Mouse (Mus musculus): ENCODE measurements around the gene Tubb4b. TPM values are rescaled to one million over a fixed set of nuclear protein-coding genes. Genes with fewer than 3 reads are reported as not detected.

Gene Tubb4b
- 600 and 657 TPM in 2 replicates for polyA plus RNA-seq (2015; fragmentation: Nextera tagmentation; extraction: Ambion mirVana)

GRCm38 (mm10) chr2:25224492-25224765, at the start of gene Tubb4b:
Tubb4b (minus strand) TSS chr2:25224702.
- H3K27me3 ChIP-seq (replicated peaks): no peaks in the 10 kb centered on the region
- peaks cover 17% of the 10 kb centered on the region for H3K4me1 ChIP-seq (replicated peaks)
- no peaks in the 10 kb centered on the region for H3K9me3 ChIP-seq
- H3K36me3 ChIP-seq: no peaks in the 10 kb centered on the region
- no peak for ATAC-seq
- peak within 1 kb of the TSS; percentile 98 for H3K27ac ChIP-seq
- 0% methylated on average over 17 of the region's 17 CpGs for WGBS
- H3K4me2 ChIP-seq (replicated peaks): peak within 1 kb of the TSS; percentile 79
- H3K4me3 ChIP-seq (replicated peaks): peak within 1 kb of the TSS; percentile 96
- H3K9ac ChIP-seq: peak within 1 kb of the TSS; percentile 91

GRCm38 (mm10) chr2:25273010-25273409, 48.5 kb upstream of the Tubb4b start:
- 34% methylated on average over 16 of the region's 16 CpGs for WGBS

GRCm38 (mm10) chr2:25272515-25272914, 48.0 kb upstream of the Tubb4b start:
- ATAC-seq: peak; percentile 63
- Histone ChIP-seq H3K4me2 (replicated peaks) (peak overlapping the region; percentile 91), H3K4me3 (replicated peaks) (peak overlapping the region; percentile 89), H3K27ac (peak overlapping the region; percentile 52; the same call in 1 of the 2 replicates), H3K9me3 (no peaks in the 10 kb centered on the region), H3K9ac (peak overlapping the region; percentile 85), H3K36me3 (peaks cover 62% of the 10 kb centered on the region), H3K4me1 (replicated peaks) (peaks cover 26% of the 10 kb centered on the region), H3K27me3 (replicated peaks) (no peaks in the 10 kb centered on the region)
- under 1% methylated on average over 29 of the region's 29 CpGs for WGBS

More at GRCm38 (mm10) chr2:25273010-25273409, 48.5 kb upstream of the Tubb4b start:
- H3K4me2 ChIP-seq (replicated peaks): peak overlapping the region; percentile 91
- H3K27ac ChIP-seq: no peak overlapping the region
- H3K4me3 ChIP-seq (replicated peaks): peak overlapping the region; percentile 89
- H3K36me3 ChIP-seq: peaks cover 66% of the 10 kb centered on the region
- H3K27me3 ChIP-seq (replicated peaks): no peaks in the 10 kb centered on the region
- ATAC-seq: no peak
- no peaks in the 10 kb centered on the region for H3K9me3 ChIP-seq
- peaks cover 26% of the 10 kb centered on the region for H3K4me1 ChIP-seq (replicated peaks)
- peak overlapping the region; percentile 85 for H3K9ac ChIP-seq

- H3K36me3 ChIP-seq: peaks cover 58% of the 10 kb centered on the region
- peak; percentile 96 for ATAC-seq
- no peaks in the 10 kb centered on the region for H3K9me3 ChIP-seq
- H3K9ac ChIP-seq: peak within 1 kb of the TSS; percentile 85
- peaks cover 29% of the 10 kb centered on the region for H3K4me1 ChIP-seq (replicated peaks)
- H3K4me2 ChIP-seq (replicated peaks): peak within 1 kb of the TSS; percentile 91
- peak within 1 kb of the TSS; percentile 87 for H3K27ac ChIP-seq
- H3K27me3 ChIP-seq (replicated peaks): no peaks in the 10 kb centered on the region
- H3K4me3 ChIP-seq (replicated peaks): peak within 1 kb of the TSS; percentile 89
- WGBS: under 1% methylated on average over 55 of the region's 55 CpGs
Measured at GRCm38 (mm10) chr2:25271827-25272511, 47.5 kb upstream of the Tubb4b start, which contains the start of the genes Ssna1 and Anapc2. Ssna1 (minus strand) TSS chr2:25272438. Anapc2 (plus strand) TSS chr2:25272478.

GRCm38 (mm10) chr2:25267746-25268309, 43.3 kb upstream of the Tubb4b start:
- ATAC-seq: no peak
- Histone ChIP-seq H3K27ac (no peak overlapping the region), H3K9ac (no peak overlapping the region), H3K4me2 (replicated peaks) (no peak overlapping the region), H3K4me3 (replicated peaks) (no peak overlapping the region), H3K36me3 (peaks cover 25% of the 10 kb centered on the region), H3K4me1 (replicated peaks) (peaks cover 54% of the 10 kb centered on the region), H3K9me3 (no peaks in the 10 kb centered on the region), H3K27me3 (replicated peaks) (peaks cover 6% of the 10 kb centered on the region)
- WGBS: 74% methylated on average over 4 of the region's 4 CpGs

- Histone ChIP-seq H3K9ac (0 out of 2 replicates have a peak overlapping the region, but pooled peaks have one; percentile 0), H3K9me3 (no peaks in the 10 kb centered on the region), H3K27ac (peak overlapping the region; percentile 77), H3K4me1 (replicated peaks) (peaks cover 53% of the 10 kb centered on the region), H3K4me3 (replicated peaks) (no peak overlapping the region), H3K4me2 (replicated peaks) (peak overlapping the region; percentile 97), H3K36me3 (peaks cover 24% of the 10 kb centered on the region), H3K27me3 (replicated peaks) (peaks cover 6% of the 10 kb centered on the region)
- ATAC-seq: no peak; the same call in 1 of the 2 replicates
Measured at GRCm38 (mm10) chr2:25267241-25267640, 42.7 kb upstream of the Tubb4b start.

- no peak; the same call in 1 of the 2 replicates for ATAC-seq
- Histone ChIP-seq H3K27me3 (replicated peaks) (peaks cover 6% of the 10 kb centered on the region), H3K4me3 (replicated peaks) (peak overlapping the region; percentile 87; the same call in 1 of the 2 replicates), H3K9me3 (no peaks in the 10 kb centered on the region), H3K9ac (0 out of 2 replicates have a peak overlapping the region, but pooled peaks have one; percentile 26), H3K4me2 (replicated peaks) (peak overlapping the region; percentile 97), H3K4me1 (replicated peaks) (peaks cover 53% of the 10 kb centered on the region), H3K27ac (peak overlapping the region; percentile 77), H3K36me3 (peaks cover 24% of the 10 kb centered on the region)
- WGBS: 39% methylated on average over 2 of the region's 2 CpGs
Measured at GRCm38 (mm10) chr2:25266720-25267119, 42.2 kb upstream of the Tubb4b start.

GRCm38 (mm10) chr2:25265897-25266656, 41.6 kb upstream of the Tubb4b start:
- H3K27ac ChIP-seq: peak overlapping the region; percentile 77
- H3K9ac ChIP-seq: peak overlapping the region; percentile 81
- no peaks in the 10 kb centered on the region for H3K9me3 ChIP-seq
- peaks cover 6% of the 10 kb centered on the region for H3K27me3 ChIP-seq (replicated peaks)
- 50% methylated on average over 6 of the region's 6 CpGs for WGBS
- H3K4me3 ChIP-seq (replicated peaks): peak overlapping the region; percentile 87
- peaks cover 23% of the 10 kb centered on the region for H3K36me3 ChIP-seq
- peak overlapping the region; percentile 97 for H3K4me2 ChIP-seq (replicated peaks)
- peaks cover 47% of the 10 kb centered on the region for H3K4me1 ChIP-seq (replicated peaks)
- ATAC-seq: peak; percentile 32

- peaks cover 39% of the 10 kb centered on the region for H3K4me1 ChIP-seq (replicated peaks)
- H3K27ac ChIP-seq: peak overlapping the region; percentile 71; the same call in 1 of the 2 replicates
- ATAC-seq: no peak
- H3K27me3 ChIP-seq (replicated peaks): peaks cover 6% of the 10 kb centered on the region
- no peaks in the 10 kb centered on the region for H3K9me3 ChIP-seq
- H3K4me3 ChIP-seq (replicated peaks): peak overlapping the region; percentile 87
- peaks cover 11% of the 10 kb centered on the region; the same call in 1 of the 2 replicates for H3K36me3 ChIP-seq
- H3K4me2 ChIP-seq (replicated peaks): peak overlapping the region; percentile 97
- WGBS: 75% methylated on average over 3 of the region's 3 CpGs
- H3K9ac ChIP-seq: peak overlapping the region; percentile 81
Measured at GRCm38 (mm10) chr2:25264851-25265250, 40.3 kb upstream of the Tubb4b start.

GRCm38 (mm10) chr2:25264286-25264660, 39.8 kb upstream of the Tubb4b start:
- peaks cover 39% of the 10 kb centered on the region for H3K4me1 ChIP-seq (replicated peaks)
- WGBS: 68% methylated on average over 5 of the region's 5 CpGs
- ATAC-seq: no peak
- peaks cover 5% of the 10 kb centered on the region; the same call in 1 of the 2 replicates for H3K36me3 ChIP-seq
- H3K9me3 ChIP-seq: no peaks in the 10 kb centered on the region
- H3K27ac ChIP-seq: peak overlapping the region; percentile 71; the same call in 1 of the 2 replicates
- H3K9ac ChIP-seq: peak overlapping the region; percentile 81; the same call in 1 of the 2 replicates
- peak overlapping the region; percentile 97 for H3K4me2 ChIP-seq (replicated peaks)
- H3K4me3 ChIP-seq (replicated peaks): peak overlapping the region; percentile 87
- peaks cover 6% of the 10 kb centered on the region for H3K27me3 ChIP-seq (replicated peaks)

GRCm38 (mm10) chr2:25263623-25264285, 39.3 kb upstream of the Tubb4b start:
- H3K4me3 ChIP-seq (replicated peaks): peak overlapping the region; percentile 87
- H3K27ac ChIP-seq: no peak overlapping the region
- H3K4me2 ChIP-seq (replicated peaks): peak overlapping the region; percentile 97
- 22% methylated on average over 12 of the region's 12 CpGs for WGBS
- H3K36me3 ChIP-seq: 0 out of 2 replicates have a peak, but pooled peaks cover 1% of the 10 kb centered on the region
- no peak for ATAC-seq
- peaks cover 6% of the 10 kb centered on the region for H3K27me3 ChIP-seq (replicated peaks)
- peaks cover 39% of the 10 kb centered on the region for H3K4me1 ChIP-seq (replicated peaks)
- peak overlapping the region; percentile 81 for H3K9ac ChIP-seq
- no peaks in the 10 kb centered on the region for H3K9me3 ChIP-seq

All from intestine, embryonic 15.5 days (tissue).